Mouse (Mus musculus) cerebellum, adult 11-12 months (tissue): ENCODE data around the gene Dennd1a.

Source experiments
- DNase-seq: peaks from one replicate; pipeline ENCODE4 v3.0.0; 2022

Dennd1a gene

DNA sequence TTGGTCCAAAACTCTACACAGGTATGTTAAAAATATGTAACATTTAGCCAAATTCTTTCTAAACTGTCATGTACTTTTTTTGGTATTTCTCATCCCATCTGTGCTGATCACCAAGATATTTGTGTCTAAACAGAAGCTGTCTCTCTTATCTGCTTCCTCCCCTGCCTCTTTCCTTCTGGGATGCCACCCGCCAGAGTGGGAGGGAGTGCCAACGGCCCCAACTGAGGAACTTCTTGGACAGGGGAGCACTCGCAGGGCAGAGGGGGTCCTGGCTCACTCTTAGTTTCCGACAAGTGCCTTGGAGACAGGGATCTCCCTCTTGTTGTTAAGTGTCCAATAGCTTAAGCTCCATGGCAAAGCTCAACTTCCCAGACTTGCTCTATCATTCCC, 263.5 kb downstream of the Dennd1a start:
- peak; percentile 64 for DNase-seq

DNA sequence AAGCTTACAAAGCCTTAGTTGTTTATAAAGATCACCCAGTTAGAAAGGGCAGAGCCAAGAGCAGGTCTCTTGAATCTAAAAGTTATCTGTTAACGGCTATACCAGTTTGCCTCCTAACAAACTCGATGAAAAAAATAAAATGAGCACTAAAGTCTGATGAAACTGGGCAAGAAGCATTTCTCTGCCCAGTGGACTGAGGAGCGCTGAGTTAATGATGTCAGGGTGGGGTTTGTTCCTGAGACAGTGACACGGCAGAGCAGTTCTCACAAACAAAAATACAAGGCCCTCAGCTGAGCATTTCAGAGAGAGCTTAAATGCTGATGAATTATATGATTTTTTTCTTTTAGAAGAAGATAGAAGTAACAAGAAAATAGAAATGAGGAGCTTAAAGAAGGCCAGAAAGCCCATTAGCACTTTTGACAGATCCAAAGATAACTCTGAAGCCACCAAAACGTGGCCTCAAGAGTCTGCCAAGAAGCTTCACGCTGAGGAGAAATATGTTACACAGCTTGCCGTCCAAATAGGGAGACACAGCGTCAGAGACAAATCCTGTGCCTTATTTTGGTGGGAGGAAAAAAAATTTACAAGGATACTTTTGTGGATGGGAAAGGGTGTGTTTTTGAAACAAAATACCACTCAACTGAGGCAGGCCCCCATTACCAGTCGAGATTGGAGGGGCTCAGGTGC, 264.0 kb downstream of the Dennd1a start:
- DNase-seq: peak; percentile 77

DNA sequence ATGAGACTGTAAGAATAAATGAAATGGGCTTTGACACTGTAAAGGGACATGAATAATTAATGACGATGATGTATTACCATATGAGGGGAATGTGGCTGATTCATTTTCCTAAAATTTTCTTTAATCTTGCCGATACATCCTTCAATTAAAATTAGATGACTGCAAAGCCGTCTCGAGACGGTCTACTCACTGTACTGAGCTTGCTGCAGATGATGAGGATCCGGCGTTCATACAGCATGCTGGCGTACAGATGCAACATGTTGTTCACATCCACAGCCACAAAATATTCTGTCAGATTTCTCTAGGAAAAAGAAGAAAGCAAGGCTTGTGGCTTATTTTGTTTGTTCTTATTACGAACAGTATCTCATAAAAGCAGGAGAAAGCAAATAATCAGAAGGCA, 266.0 kb downstream of the Dennd1a start:
- no peak for DNase-seq

DNA sequence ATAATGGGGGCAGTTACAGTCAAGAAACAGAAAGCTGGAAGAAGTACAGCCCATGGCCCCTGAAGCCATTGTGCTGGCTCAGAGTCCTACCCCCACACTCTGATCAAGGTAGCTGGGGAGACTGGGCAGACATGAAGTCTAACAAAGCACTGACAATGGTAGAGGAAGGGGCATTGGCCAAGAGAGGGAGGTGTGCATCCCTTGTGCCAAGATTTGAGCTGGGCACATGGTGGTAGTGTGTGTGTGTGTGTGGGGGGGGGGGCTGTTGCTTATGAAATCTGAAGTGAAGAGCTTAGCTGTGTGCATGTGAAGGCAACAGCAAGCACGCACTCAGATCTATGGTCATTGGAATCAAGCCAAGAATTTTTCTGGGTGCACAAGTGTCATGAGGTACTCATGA, 272.5 kb downstream of the Dennd1a start:
- no peak for DNase-seq

DNA sequence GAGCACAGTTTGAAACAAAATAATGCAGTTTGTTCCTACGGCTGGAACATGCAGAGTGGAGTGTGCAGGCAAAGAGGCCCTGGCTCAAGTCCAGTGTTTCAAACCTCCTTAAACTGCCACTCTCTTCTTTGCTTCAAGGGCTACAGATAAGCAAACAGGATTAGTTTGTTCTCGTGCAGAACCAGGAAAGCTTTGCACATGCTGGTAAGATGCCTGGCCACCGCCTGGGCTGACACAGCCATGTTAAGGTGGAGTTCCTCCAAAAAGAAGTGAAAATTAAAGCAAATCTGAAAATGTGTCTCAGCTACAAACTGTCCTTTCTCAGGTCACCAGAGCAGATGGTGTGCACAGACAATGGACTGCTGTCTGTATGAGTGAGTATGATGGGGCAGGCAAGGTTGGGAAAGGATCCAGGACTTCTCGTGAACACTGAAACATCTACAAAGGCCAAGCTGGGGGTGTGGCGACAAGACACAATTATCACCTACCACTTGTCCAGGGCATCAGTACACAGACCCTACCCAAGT, 273.3 kb downstream of the Dennd1a start:
- DNase-seq: peak; percentile 83

DNA sequence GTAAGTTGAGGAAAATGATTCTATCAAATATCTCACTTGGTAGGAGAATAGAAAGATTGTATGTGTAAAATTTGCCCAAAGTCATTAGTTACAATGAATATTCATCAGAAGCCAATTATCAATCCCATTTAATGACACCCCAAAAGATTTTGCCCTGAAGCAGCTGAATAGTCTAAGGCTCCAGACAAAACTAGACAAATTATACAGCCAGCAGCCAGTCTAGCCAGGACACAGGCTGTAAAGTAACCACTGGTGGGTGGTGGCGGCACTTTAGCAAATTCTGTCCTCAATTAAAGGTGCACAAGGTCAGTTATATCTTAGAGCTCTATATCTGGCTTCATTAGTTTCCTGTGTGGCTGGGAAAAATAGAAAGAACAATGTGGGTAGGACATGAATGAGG, 280.0 kb downstream of the Dennd1a start:
- no peak for DNase-seq

DNA sequence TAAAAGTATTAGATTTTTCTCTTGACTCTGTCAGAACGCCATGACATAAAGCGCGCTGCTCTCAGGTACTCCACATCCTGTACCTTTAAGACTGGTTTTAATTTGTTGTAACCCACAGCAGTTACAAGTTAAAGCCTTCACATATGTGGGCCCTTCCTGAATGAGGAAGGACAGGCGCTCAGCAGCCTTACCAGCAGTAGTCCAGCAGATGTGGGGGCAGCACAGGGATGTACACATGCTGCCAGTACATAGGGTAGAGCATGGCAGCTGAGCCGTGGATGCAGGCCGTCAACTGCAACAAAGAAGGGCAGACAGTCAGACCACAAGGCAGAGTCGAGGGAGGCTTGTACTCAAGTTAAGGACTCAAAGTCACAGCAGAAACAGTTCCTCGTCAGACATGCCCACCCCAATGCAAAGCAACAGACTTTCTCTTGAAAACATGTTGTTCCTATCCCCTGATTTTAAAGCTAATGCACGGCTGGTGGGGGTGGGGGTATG, 284.0 kb downstream of the Dennd1a start:
- DNase-seq: no peak

DNA sequence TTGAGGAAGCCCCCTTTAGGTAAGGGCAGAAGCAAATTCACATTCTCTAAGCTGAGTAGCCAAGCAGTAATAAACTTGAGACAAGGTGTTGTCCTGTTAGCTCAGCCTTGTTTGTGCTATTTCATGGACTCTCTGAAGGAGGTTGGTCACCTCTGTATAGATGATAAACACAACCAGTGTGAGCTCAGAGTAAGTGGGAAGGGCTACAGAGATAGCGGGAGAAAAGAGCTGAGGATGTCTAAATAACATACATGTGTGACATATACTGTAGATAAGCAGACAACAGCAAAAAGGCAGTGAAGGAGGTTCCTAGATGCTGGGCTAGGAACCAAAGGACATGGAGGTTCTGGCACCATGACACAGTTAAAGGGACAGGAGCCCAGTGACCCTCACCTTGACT, 286.2 kb downstream of the Dennd1a start:
- DNase-seq: no peak

DNA sequence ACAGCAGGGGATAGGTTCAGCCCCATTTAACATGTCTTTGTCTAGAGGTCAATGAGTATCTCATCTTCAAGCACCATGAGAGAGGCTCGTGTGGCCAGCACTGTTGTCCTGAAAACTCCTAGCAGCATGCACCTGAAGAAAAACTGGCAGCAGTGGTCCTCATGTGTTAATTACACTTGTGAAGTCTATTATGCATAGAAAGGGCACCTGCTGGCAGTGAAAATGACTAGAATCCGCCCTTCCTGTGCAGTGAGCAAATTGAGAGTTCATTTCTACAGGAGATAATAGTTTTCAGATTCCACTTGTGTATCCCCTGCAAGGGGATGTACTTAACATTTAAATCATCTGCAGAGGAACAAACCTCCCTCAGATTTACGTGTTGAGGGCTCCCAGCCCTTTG, 289.2 kb downstream of the Dennd1a start:
- DNase-seq: no peak

DNA sequence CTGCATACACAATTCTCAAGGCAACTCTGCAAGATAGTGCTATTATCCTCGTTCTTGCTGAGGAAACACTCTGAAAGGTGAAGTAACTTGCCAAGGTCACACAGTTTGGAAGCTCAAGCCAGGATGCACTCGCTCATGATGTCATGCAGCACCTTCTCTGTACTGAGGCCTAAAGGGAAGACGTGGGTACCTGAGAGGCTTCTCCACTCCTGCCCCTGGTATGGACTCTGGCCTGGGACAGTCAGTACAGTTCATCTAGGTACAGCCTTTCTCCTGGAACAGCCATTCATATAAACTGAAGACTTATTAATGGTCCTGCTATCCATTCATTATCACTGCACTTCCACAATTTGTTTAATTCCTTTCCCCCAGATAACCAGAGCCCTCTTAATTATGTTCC, 298.1 kb downstream of the Dennd1a start:
- no peak for DNase-seq

DNA sequence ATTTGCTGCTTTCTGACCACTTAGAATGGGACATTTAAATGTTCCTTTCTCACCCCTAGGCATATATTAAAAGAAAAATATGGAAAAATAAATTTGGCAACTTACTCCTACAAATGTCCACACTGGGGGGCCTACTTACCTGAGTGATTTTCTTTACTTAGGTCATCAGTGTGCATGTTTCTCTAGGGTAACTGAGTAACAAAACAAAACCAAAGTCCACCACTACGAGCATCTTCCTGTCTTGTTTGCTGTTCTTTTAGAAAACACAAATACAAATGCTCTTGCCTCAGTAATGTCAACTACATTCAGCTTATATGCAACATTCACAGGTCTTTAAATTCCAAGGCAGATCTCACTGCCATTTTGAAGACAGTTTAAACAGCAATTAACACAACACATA, 298.9 kb downstream of the Dennd1a start:
- no peak for DNase-seq

DNA sequence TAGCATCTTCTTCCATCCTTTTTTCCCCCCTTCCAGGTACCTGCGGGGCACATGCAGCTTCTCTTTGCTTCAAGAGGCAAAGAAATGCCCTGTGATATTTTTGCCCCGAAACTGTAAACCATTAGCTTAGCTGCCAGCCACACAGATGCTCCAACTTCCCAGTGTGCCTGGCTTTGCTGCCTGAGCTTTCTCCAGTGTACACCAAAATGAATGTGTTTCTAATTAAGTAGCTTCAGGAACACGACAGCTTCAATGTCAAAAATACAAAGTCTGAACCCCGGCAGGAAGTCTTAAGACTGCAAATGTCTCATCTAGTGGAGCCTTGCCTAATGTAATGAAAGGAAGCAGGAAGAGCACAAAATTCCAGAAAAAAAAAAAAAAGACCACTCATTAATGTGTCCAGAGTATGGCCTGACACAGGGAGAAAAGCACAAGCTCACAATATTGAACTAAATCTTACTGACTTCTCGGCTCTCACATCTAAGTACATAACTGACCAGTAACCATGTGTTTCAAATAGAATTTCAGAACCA, 301.4 kb downstream of the Dennd1a start:
- DNase-seq: no peak

DNA sequence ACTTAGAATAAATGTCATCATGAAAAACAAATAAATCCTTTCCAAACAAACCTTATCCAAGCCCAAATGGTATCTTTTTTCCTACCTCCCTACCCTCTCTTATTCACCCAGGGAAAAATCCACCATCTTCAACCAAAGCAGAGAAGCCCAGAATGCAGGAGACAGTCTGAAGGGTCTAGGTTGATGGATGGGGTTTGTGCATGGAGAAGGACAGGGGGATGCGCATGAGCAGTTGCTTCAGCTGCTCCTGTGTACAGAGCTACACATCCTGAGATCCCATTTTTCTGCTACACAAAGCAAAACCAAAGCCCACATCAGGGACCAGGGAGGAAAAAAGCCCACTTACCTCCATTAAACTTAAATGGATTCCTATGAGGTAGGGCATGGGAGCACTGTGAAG, 304.5 kb downstream of the Dennd1a start:
- no peak for DNase-seq

DNA sequence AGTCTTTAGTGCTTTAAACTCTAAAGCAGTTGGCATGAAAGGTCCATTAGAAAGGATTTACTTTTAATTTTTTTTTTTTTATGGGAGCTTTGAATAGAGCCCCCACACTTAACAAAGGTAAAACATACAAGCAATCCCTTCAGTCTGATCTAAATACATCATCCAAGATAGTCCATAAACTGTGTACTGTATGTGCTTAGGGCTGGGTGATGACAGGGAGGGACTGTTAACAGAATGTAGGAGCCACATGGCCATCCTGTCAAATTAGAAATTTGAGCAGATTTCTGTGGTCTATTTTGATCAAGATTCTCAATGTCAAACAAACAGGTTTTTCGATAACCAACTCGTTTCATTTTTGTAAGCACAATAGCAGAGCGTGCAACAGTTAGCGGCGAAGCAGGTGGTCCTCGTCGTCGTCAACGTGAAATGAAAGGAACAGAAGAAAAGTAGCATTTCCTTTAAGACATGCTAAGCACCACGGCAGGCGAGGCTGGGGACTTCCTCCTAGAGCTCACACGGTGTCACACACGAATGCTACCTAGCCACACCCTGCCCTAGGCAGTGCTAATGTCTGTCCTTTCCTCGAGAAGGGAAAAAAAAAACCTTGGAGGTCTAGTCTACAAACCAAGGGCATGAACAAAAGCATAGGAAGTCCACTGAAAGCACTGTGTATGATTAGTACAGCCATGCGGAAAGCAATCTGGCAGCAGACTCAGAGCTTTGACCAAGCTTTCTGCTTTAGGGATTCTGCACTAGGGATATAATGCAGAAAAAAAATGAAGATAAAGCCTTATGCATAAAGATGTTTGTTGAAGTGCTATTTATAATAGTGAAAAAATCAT, 305.4 kb downstream of the Dennd1a start:
- no peak for DNase-seq

DNA sequence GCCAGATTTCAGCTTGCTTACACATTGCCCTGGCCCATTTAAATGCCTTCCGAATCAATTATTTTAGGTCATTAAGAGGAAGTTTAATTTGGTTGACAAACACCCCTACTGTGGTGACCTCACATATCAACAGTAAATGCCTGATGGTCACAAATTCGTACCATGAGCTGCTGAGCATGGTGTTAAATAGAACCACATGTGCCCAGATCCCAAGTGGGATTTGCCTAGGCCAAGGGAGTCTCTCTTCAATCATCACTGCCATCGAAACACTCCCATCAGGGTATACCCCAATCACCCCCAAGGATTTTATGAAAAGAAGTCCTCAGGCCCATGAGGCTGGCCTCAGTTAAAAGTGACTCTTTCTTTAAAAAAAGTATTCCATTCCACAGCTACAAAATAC, 313.0 kb downstream of the Dennd1a start:
- DNase-seq: no peak

DNA sequence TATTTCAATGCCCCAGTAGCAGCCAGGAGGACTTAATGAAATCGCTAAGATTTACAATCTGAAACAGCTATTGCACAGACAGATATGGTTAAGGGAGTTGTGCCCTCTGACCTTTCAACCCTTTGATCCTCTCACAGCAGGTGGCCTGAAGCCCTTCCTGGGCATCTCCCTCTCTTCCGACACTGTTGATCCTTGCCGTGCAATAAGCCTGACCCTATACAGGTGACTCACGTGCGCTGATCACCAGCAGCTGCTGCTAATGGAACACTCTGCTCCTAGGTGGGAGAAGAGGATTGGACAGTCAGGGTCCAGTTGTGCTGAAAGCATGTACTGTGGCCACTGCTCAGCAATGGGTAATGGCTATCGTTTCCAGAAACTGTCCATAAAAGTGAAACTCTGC, 314.6 kb downstream of the Dennd1a start:
- no peak for DNase-seq

DNA sequence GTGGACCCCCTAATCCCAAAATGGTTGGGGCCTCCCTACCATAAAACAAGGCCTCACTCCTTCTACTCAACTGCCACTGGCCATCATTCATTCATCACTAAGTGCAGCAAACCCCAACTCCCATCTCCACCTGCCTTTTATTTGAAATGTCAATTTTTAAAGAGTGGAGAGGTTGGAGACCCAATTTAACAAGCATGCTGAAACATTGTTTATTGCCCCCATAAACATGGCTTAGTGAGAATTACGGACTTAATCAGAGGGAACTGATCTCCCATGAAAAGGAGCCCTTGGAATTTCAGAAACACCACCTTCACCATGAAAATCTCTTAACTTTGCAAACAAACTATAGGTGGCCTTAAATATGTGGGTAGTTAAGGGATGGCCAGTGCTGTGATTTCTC, 315.5 kb downstream of the Dennd1a start:
- DNase-seq: no peak

DNA sequence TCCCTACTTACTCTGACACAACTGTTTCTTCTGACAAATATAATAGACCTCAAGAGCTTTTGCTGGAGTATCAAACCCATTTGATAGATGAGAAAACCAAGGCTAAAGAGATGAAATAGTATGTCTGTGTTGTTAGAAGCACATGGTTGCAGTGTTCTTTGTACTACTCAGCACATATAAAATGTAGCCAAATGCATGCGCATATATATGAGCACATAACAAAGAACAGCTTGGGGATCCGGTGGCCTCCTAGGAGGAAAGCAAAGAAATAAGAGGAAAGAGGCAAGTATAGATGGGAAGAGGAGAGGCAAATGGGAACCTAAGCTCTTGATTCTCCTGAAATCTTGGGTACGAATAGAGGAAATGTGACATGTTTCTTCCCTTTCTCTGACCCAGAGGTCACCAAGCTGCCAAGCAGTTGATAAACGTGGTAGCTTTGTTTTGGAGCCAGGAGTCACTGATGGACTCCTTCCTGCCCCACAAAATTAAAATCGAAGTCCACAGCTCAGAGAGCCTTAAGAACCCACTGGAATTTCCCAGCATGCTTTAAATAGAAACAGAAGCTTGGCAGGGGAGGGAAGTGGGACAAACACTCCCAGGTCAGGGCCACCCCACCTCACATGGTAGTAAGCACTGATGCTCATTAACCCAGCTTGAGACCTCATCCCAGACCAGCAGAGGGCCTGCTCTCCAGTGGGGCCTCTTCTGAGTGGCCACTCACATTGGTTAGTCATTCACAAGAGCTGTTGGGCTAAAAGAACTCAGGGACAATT, 317.3 kb downstream of the Dennd1a start:
- no peak for DNase-seq

DNA sequence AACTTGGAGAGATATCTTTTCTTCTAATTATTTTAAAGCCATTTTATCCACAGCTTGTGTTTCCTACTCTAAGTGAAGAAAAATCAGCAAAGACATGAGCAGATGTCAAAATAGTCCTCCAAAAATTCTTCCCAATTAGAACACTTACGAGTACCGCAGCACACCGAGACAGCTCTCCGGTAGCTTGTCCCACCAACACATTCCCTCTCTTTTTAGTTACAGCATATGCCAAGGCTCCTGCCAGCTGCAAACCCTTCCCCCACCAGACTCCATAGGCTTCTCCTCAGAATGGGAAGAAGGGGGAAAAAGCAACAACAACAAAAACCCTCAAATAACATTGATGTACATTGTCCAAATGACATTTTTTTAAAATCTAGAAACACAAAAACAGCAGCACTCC, 322.7 kb downstream of the Dennd1a start:
- no peak for DNase-seq

DNA sequence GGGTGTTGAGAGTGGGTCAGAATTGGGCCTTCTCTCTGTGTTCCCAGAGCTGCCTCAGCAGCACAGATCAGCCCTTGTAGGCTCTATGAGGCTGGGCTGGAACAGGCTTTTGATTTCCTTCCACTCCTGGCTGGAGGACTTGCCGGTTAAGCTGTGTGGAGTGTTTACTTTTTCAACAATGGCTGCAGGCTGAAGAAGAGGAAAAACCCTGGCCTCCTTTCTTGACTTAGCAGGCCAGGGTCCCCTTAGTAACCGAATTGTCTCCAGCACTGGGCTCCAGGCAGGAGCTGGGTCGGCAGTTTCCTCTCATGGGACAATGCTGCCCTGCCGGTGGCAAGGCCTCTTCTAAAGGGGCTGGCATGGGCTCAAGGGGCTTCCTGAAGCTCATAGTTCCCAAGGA, 323.8 kb downstream of the Dennd1a start:
- DNase-seq: peak; percentile 15

DNA sequence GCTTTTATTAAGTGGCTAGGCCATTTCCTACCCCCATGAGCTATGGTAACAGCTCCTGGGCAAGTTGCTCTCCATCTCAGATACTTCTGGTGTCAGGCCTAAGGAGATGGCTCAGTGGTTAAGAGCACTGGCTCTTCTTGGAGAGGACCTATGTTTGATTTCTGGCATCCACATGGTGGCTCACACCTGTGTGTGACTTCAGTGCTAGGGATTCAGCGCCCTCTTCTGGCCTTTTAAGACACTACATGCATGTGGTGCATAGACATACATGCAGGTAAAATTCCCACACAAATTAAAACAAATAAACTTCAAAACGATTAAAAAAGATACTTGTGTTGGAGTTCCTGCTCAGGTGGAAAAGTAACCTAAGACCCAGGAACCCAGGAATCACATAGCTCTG, 338.8 kb downstream of the Dennd1a start:
- no peak for DNase-seq

DNA sequence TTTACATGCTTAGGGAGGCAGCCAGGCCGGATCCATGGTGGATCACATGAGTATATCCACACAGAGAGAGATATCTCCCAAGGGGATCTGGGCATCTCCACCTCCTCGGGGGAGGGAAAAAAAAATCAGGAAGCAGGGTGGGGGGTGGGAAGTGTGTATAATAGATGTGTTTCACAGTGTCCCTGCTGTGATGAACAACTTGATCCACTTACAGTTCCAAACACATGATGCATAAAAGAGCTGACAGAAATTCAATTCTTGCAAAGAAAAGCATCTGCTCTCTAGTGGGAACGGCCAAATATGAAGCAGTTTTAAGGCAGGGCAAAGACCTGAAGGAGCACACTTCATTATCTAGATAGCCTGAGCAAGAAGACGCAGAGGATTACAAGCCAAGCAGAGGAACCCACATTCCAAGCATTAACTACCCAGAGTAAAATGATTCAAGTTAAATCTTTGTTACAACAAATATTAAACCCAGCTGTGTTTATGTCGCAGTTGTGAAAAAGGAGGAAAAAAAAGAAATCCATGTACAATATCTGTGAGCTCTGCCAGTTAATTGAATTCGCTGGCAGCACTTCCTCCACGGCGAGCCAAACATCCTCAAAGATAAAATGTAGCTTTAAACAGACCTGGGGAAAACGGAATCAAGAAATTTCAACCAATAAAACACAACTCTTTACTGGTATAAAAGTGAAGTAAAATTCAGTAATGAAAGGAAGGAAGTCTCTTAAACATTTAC, 341.4 kb downstream of the Dennd1a start:
- DNase-seq: no peak
